Mouse (Mus musculus) C2C12 (cell line): ENCODE results near the gene Rasgef1b. TPM values are rescaled to one million over a fixed set of nuclear protein-coding genes. Genes with fewer than 3 reads are reported as not detected.

Experiments used
- H3K27me3 ChIP-seq: one replicate; pipeline ENCODE4 v1.6.1; 2011; ENCODE audit not compliant: control insufficient read depth, insufficient read depth, insufficient read length
- H3K36me3 ChIP-seq: one replicate; pipeline ENCODE4 v1.6.1; 2011; ENCODE audit not compliant: control insufficient read depth, insufficient read depth
- H3K4me3 ChIP-seq: one replicate; pipeline ENCODE4 v1.5.1; 2011; ENCODE audit warnings: mild to moderate bottlenecking, control low read depth; ENCODE audit not compliant: poor library complexity, insufficient read depth, severe bottlenecking
- H3K79me2 ChIP-seq: one replicate; pipeline ENCODE4 v1.6.1; 2011; ENCODE audit not compliant: control insufficient read depth, insufficient read depth
- H3K79me3 ChIP-seq: one replicate; pipeline ENCODE4 v1.6.1; 2011; ENCODE audit warnings: low read depth, control low read depth
- H3ac ChIP-seq: one replicate; pipeline ENCODE3; 2011; ENCODE audit warnings: low read depth; ENCODE audit not compliant: control insufficient read depth, insufficient read length
- CEBPB ChIP-seq: IDR thresholded peaks from one replicate; pipeline ENCODE4 v1.6.1; 2011; ENCODE audit warnings: low read depth, mild to moderate bottlenecking, control low read depth, moderate library complexity
- CTCF ChIP-seq: IDR thresholded peaks from one replicate; pipeline ENCODE4 v1.5.1; 2011; ENCODE audit not compliant: control insufficient read depth, insufficient read depth, insufficient read length
- FOSL1 ChIP-seq: IDR thresholded peaks from one replicate; pipeline ENCODE4 v1.8.0; 2011; ENCODE audit warnings: mild to moderate bottlenecking, low read length; ENCODE audit not compliant: poor library complexity, insufficient read depth, severe bottlenecking
- MAX ChIP-seq: IDR thresholded peaks from one replicate; pipeline ENCODE4 v1.6.1; 2011; ENCODE audit warnings: mild to moderate bottlenecking, control low read depth
- MYOD1 ChIP-seq: IDR thresholded peaks from one replicate; pipeline ENCODE4 v1.6.1; 2011; ENCODE audit warnings: low read depth; ENCODE audit not compliant: control insufficient read depth, insufficient read length
- MYOG ChIP-seq: IDR thresholded peaks from one replicate; pipeline ENCODE4 v1.6.1; 2011; ENCODE audit not compliant: control insufficient read depth, insufficient read length; ENCODE audit errors: extremely low read depth
- USF1 ChIP-seq: IDR thresholded peaks from one replicate; pipeline ENCODE4 v1.6.1; 2011; ENCODE audit warnings: low read depth, mild to moderate bottlenecking, control low read depth, moderate library complexity
- polyA plus RNA-seq: library from polyadenylated mRNA; unstranded; fragments of >200 nt; fragmentation: generic; extraction: Trizol; gene quantifications from one replicate; pipeline ENCODE4 v1.2.1, GENCODE M21; 2012; ENCODE audit warnings: missing spikeins

Rasgef1b gene
- polyA plus RNA-seq, 1 experiment: 0.05 TPM

GRCm38 (mm10) chr5:99375725-99376124, 353.1 kb downstream of the Rasgef1b start:
- Histone ChIP-seq H3ac (no peak overlapping the region), H3K27me3 (peaks cover 13% of the 10 kb centered on the region), H3K4me3 (no peak overlapping the region), H3K36me3 (no peaks in the 10 kb centered on the region), H3K79me3 (no peaks in the 10 kb centered on the region), H3K79me2 (no peaks in the 10 kb centered on the region)
- TF ChIP-seq MYOG: no peak
- TF ChIP-seq CEBPB: no peak

- H3K27me3 ChIP-seq: peaks cover 13% of the 10 kb centered on the region
- H3ac ChIP-seq: no peak overlapping the region
- H3K79me2 ChIP-seq: no peaks in the 10 kb centered on the region
- H3K4me3 ChIP-seq: no peak overlapping the region
- H3K79me3 ChIP-seq: no peaks in the 10 kb centered on the region
- no peaks in the 10 kb centered on the region for H3K36me3 ChIP-seq
- no peak for TF ChIP-seq MAX
- TF ChIP-seq MYOD1: no peak
- no peak for TF ChIP-seq USF1
Observed at GRCm38 (mm10) chr5:99374460-99374859, 354.4 kb downstream of the Rasgef1b start.

- no peaks in the 10 kb centered on the region for H3K79me2 ChIP-seq
- no peak for TF ChIP-seq MYOG
- no peak for TF ChIP-seq CTCF
- TF ChIP-seq MAX: no peak
- TF ChIP-seq MYOD1: no peak
- TF ChIP-seq CEBPB: no peak
- TF ChIP-seq FOSL1: no peak
- no peak for TF ChIP-seq USF1
- H3K79me3 ChIP-seq: no peaks in the 10 kb centered on the region
- no peaks in the 10 kb centered on the region for H3K36me3 ChIP-seq
- H3ac ChIP-seq: no peak overlapping the region
- H3K27me3 ChIP-seq: peaks cover 13% of the 10 kb centered on the region
- H3K4me3 ChIP-seq: no peak overlapping the region
Observed at GRCm38 (mm10) chr5:99373570-99374151, 355.2 kb downstream of the Rasgef1b start.

GRCm38 (mm10) chr5:99370636-99371035, 358.2 kb downstream of the Rasgef1b start:
- TF ChIP-seq MAX: no peak
- TF ChIP-seq MYOD1: no peak
- no peak for TF ChIP-seq USF1
- no peak for TF ChIP-seq CEBPB
- no peak for TF ChIP-seq FOSL1
- TF ChIP-seq CTCF: no peak
- no peak for TF ChIP-seq MYOG
- H3ac ChIP-seq: no peak overlapping the region
- no peak overlapping the region for H3K4me3 ChIP-seq
- no peaks in the 10 kb centered on the region for H3K36me3 ChIP-seq
- H3K79me3 ChIP-seq: no peaks in the 10 kb centered on the region
- H3K79me2 ChIP-seq: no peaks in the 10 kb centered on the region
- H3K27me3 ChIP-seq: peaks cover 15% of the 10 kb centered on the region

GRCm38 (mm10) chr5:99369256-99369655, 359.6 kb downstream of the Rasgef1b start:
- peaks cover 10% of the 10 kb centered on the region for H3K27me3 ChIP-seq
- no peak overlapping the region for H3ac ChIP-seq
- no peaks in the 10 kb centered on the region for H3K79me2 ChIP-seq
- H3K4me3 ChIP-seq: no peak overlapping the region
- no peaks in the 10 kb centered on the region for H3K79me3 ChIP-seq
- TF ChIP-seq MYOD1: no peak
- no peaks in the 10 kb centered on the region for H3K36me3 ChIP-seq

GRCm38 (mm10) chr5:99368615-99369014, 360.2 kb downstream of the Rasgef1b start:
- no peaks in the 10 kb centered on the region for H3K79me2 ChIP-seq
- no peak overlapping the region for H3ac ChIP-seq
- peaks cover 10% of the 10 kb centered on the region for H3K27me3 ChIP-seq
- no peaks in the 10 kb centered on the region for H3K36me3 ChIP-seq
- H3K4me3 ChIP-seq: no peak overlapping the region
- no peaks in the 10 kb centered on the region for H3K79me3 ChIP-seq
- TF ChIP-seq MYOG (no peak), CEBPB (no peak), CTCF (no peak), USF1 (no peak), MYOD1 (no peak), FOSL1 (no peak), MAX (no peak)
